Mouse (Mus musculus) bone marrow macrophage, adult 2 months (primary cell): ENCODE measurements around the gene Ccdc9b.

Source experiments
- CTCF ChIP-seq: IDR thresholded peaks from 2 replicates; pipeline ENCODE4 v1.5.1; 2012; ENCODE audit warnings: low read depth, mild to moderate bottlenecking, low read length, moderate library complexity
- POLR2A ChIP-seq: IDR thresholded peaks from 2 replicates; pipeline ENCODE4 v1.6.1; 2012; ENCODE audit warnings: mild to moderate bottlenecking, low read depth, low read length, borderline replicate concordance

GRCm38 (mm10) chr2:118779065-118779464 is 16.6 kb upstream of the Ccdc9b start:
- TF ChIP-seq POLR2A (no peak), CTCF (no peak)
